Mouse (Mus musculus) intestine, embryonic 14.5 days (tissue): ENCODE measurements around the gene Ciapin1. TPM values are rescaled to one million over a fixed set of nuclear protein-coding genes. Genes with fewer than 3 reads are reported as not detected.
A peak's percentile ranks its signal among the peaks of the same experiment; 100 is the strongest.

Source experiments
- ATAC-seq: fragments of 200-750 bp; cut with Nextera tagmentation; replicated peaks from 2 replicates; pipeline ENCODE4 v1.8.0; 2017; ENCODE audit warnings: low read depth, moderate number of reproducible peaks, moderate TSS enrichment, moderate library complexity; ENCODE audit not compliant: low FRiP score, low TSS enrichment
- DNase-seq: peaks from one replicate; pipeline ENCODE4 v3.0.0-alpha.2; 2018; ENCODE audit warnings: low spot score
- H3K27ac ChIP-seq: fragments of 300-500 bp; sonication (generic); 2 replicates; pipeline ENCODE4 v1.5.1; 2014; ENCODE audit warnings: low read depth, mild to moderate bottlenecking, control low read depth
- H3K27me3 ChIP-seq: fragments of 300-500 bp; sonication (generic); replicated peaks from 2 replicates; pipeline ENCODE4 v1.6.1; 2014; ENCODE audit warnings: low read length, control low read depth; ENCODE audit not compliant: control insufficient read depth, insufficient read depth
- H3K36me3 ChIP-seq: fragments of 300-500 bp; sonication (generic); 2 replicates; pipeline ENCODE4 v1.6.1; 2014; ENCODE audit warnings: low read length, control low read depth; ENCODE audit not compliant: control insufficient read depth, insufficient read depth
- H3K4me1 ChIP-seq: fragments of 300-500 bp; sonication (generic); replicated peaks from 2 replicates; pipeline ENCODE4 v1.6.1; 2014; ENCODE audit warnings: low read length, control low read depth, mixed read lengths; ENCODE audit not compliant: control insufficient read depth, insufficient read depth
- H3K4me2 ChIP-seq: fragments of 300-500 bp; sonication (generic); 2 replicates; pipeline ENCODE4 v1.6.1; 2014; ENCODE audit warnings: low read length
- H3K4me3 ChIP-seq: fragments of 300-500 bp; sonication (generic); 2 replicates; pipeline ENCODE4 v1.5.1; 2014; ENCODE audit warnings: low read depth, low read length, control low read depth, mixed read lengths
- H3K9ac ChIP-seq: fragments of 300-500 bp; sonication (generic); 2 replicates; pipeline ENCODE4 v1.6.1; 2014; ENCODE audit warnings: mild to moderate bottlenecking, low read length
- H3K9me3 ChIP-seq: fragments of 300-500 bp; sonication (generic); 2 replicates; pipeline ENCODE4 v1.6.1; 2016; ENCODE audit warnings: low read length, control low read depth; ENCODE audit not compliant: control insufficient read depth
- WGBS: fragments of 180-500 bp; shearing (Covaris S2); extraction: QIAGEN DNeasy Blood & Tissue Kit; methylation state at CpG from one replicate; pipeline ENCODE4 v1.1.7; 2014; 5-methylcytosine and 5-hydroxymethylcytosine counted together
- polyA plus RNA-seq: library from polyadenylated mRNA; unstranded; fragments of >200 nt; fragmentation: Nextera tagmentation; extraction: Ambion mirVana; gene quantifications from 2 replicates; pipeline ENCODE4 v1.2.1, GENCODE M21; 2014

Ciapin1 gene
- polyA plus RNA-seq, 1 experiment from 2014 or later, result 94.9 TPM

GRCm38 (mm10) chr8:94820553-94820952 lies 17.6 kb downstream of the Ciapin1 start:
- Histone ChIP-seq H3K36me3 (peaks cover 43% of the 10 kb centered on the region), H3K27ac (no peak overlapping the region), H3K27me3 (no peaks in the 10 kb centered on the region), H3K4me1 (no peaks in the 10 kb centered on the region), H3K9me3 (no peaks in the 10 kb centered on the region), H3K9ac (no peak overlapping the region), H3K4me2 (no peak overlapping the region), H3K4me3 (no peak overlapping the region)
- ATAC-seq (no peak), DNase-seq (no peak)
- 80% methylated on average over 7 of the region's 7 CpGs for WGBS

GRCm38 (mm10) chr8:94819671-94820179 lies 18.4 kb downstream of the Ciapin1 start:
- H3K4me2 ChIP-seq, result no peak overlapping the region
- no peaks in the 10 kb centered on the region for H3K4me1 ChIP-seq
- H3K9ac ChIP-seq, result no peak overlapping the region
- WGBS, result 76% methylated on average over 6 of the region's 6 CpGs
- H3K27ac ChIP-seq, result no peak overlapping the region
- peaks cover 36% of the 10 kb centered on the region for H3K36me3 ChIP-seq
- ATAC-seq, result no peak
- H3K27me3 ChIP-seq, result no peaks in the 10 kb centered on the region
- no peak for DNase-seq
- no peak overlapping the region for H3K4me3 ChIP-seq
- no peaks in the 10 kb centered on the region for H3K9me3 ChIP-seq

- Histone ChIP-seq H3K4me2 (no peak overlapping the region), H3K4me1 (no peaks in the 10 kb centered on the region), H3K9ac (no peak overlapping the region), H3K27me3 (no peaks in the 10 kb centered on the region), H3K4me3 (no peak overlapping the region), H3K9me3 (no peaks in the 10 kb centered on the region), H3K27ac (no peak overlapping the region), H3K36me3 (peaks cover 19% of the 10 kb centered on the region)
- ATAC-seq (no peak), DNase-seq (no peak)
- 89% methylated on average over 11 of the region's 11 CpGs for WGBS
Measured at GRCm38 (mm10) chr8:94817933-94818332, 20.2 kb downstream of the Ciapin1 start.

- no peak for DNase-seq
- no peaks in the 10 kb centered on the region for H3K27me3 ChIP-seq
Measured at GRCm38 (mm10) chr8:94814556-94814955, 23.6 kb downstream of the Ciapin1 start.

GRCm38 (mm10) chr8:94812645-94813098 lies 25.5 kb downstream of the Ciapin1 start:
- no peaks in the 10 kb centered on the region for H3K4me1 ChIP-seq
- H3K9me3 ChIP-seq, result no peaks in the 10 kb centered on the region
- H3K4me2 ChIP-seq, result no peak overlapping the region
- H3K4me3 ChIP-seq, result no peak overlapping the region
- WGBS, result 30% methylated on average over 6 of the region's 6 CpGs
- no peaks in the 10 kb centered on the region for H3K27me3 ChIP-seq
- DNase-seq (peak; percentile 96), ATAC-seq (peak; percentile 65)
- no peak overlapping the region for H3K27ac ChIP-seq
- H3K36me3 ChIP-seq, result no peaks in the 10 kb centered on the region
- no peak overlapping the region for H3K9ac ChIP-seq

More at GRCm38 (mm10) chr8:94814556-94814955, 23.6 kb downstream of the Ciapin1 start:
- no peak overlapping the region for H3K9ac ChIP-seq
- no peak overlapping the region for H3K4me2 ChIP-seq
- 7% methylated on average over 1 of the region's 1 CpGs for WGBS
- H3K4me1 ChIP-seq, result no peaks in the 10 kb centered on the region
- no peaks in the 10 kb centered on the region for H3K9me3 ChIP-seq
- no peak for ATAC-seq
- no peak overlapping the region for H3K27ac ChIP-seq
- no peaks in the 10 kb centered on the region for H3K36me3 ChIP-seq
- H3K4me3 ChIP-seq, result no peak overlapping the region

- no peak for DNase-seq
- no peak overlapping the region for H3K27ac ChIP-seq
- ATAC-seq, result no peak
Measured at GRCm38 (mm10) chr8:94811654-94812053, 26.5 kb downstream of the Ciapin1 start.

GRCm38 (mm10) chr8:94810855-94811254 lies 27.3 kb downstream of the Ciapin1 start:
- no peak for DNase-seq
- Histone ChIP-seq H3K27ac (no peak overlapping the region), H3K36me3 (no peaks in the 10 kb centered on the region), H3K9ac (no peak overlapping the region), H3K4me2 (no peak overlapping the region), H3K9me3 (no peaks in the 10 kb centered on the region), H3K4me1 (no peaks in the 10 kb centered on the region), H3K27me3 (no peaks in the 10 kb centered on the region), H3K4me3 (no peak overlapping the region)
- 80% methylated on average over 5 of the region's 5 CpGs for WGBS
- no peak for ATAC-seq

More at GRCm38 (mm10) chr8:94811654-94812053, 26.5 kb downstream of the Ciapin1 start:
- H3K27me3 ChIP-seq, result no peaks in the 10 kb centered on the region
- no peak overlapping the region for H3K9ac ChIP-seq
- H3K4me3 ChIP-seq, result no peak overlapping the region
- no peaks in the 10 kb centered on the region for H3K9me3 ChIP-seq
- H3K36me3 ChIP-seq, result no peaks in the 10 kb centered on the region
- no peak overlapping the region for H3K4me2 ChIP-seq
- no peaks in the 10 kb centered on the region for H3K4me1 ChIP-seq
- WGBS, result 60% methylated on average over 6 of the region's 6 CpGs

- Histone ChIP-seq H3K4me3 (no peak within 1 kb of the TSS), H3K9ac (no peak within 1 kb of the TSS), H3K36me3 (no peaks in the 10 kb centered on the region), H3K4me2 (no peak within 1 kb of the TSS), H3K9me3 (no peaks in the 10 kb centered on the region), H3K27me3 (no peaks in the 10 kb centered on the region), H3K27ac (no peak within 1 kb of the TSS), H3K4me1 (no peaks in the 10 kb centered on the region)
- ATAC-seq (no peak), DNase-seq (no peak)
- 48% methylated on average over 3 of the region's 3 CpGs for WGBS
Measured at GRCm38 (mm10) chr8:94810153-94810552, 28.0 kb downstream of the Ciapin1 start, which contains the start of gene Ccl17. Ccl17 (plus strand) TSS chr8:94810453.

- 78% methylated on average over 6 of the region's 6 CpGs for WGBS
- H3K27me3 ChIP-seq, result no peaks in the 10 kb centered on the region
- H3K9me3 ChIP-seq, result no peaks in the 10 kb centered on the region
- DNase-seq, result no peak
- ATAC-seq, result no peak
- no peak overlapping the region for H3K27ac ChIP-seq
- H3K36me3 ChIP-seq, result no peaks in the 10 kb centered on the region
- H3K4me1 ChIP-seq, result no peaks in the 10 kb centered on the region
- no peak overlapping the region for H3K9ac ChIP-seq
- no peak overlapping the region for H3K4me2 ChIP-seq
- no peak overlapping the region for H3K4me3 ChIP-seq
Measured at GRCm38 (mm10) chr8:94808372-94808771, 29.8 kb downstream of the Ciapin1 start.
